Mouse (Mus musculus): ENCODE data around the gene Olfr92. TPM values are rescaled to one million over a fixed set of nuclear protein-coding genes. Genes with fewer than 3 reads are reported as not detected.
A peak's percentile ranks its signal among the peaks of the same experiment; 100 is the strongest.

Olfr92 gene
- polyA plus RNA-seq, 1 experiment = not detected

- TF ChIP-seq POLR2A (IDR thresholded peaks at IDR 0.05; ENCODE audit: extremely low read depth, insufficient read depth, low read length) (no peak), CTCF (IDR thresholded peaks at IDR 0.05; ENCODE audit: extremely low read depth, insufficient read depth, low read length) (no peak)
- Histone ChIP-seq H3K27ac (ENCODE audit: insufficient read depth, low read length) (no peak overlapping the region), H3K4me3 (ENCODE audit: insufficient read depth, low read length) (no peak overlapping the region), H3K4me1 (ENCODE audit: control insufficient read depth, insufficient read depth, low read length) (no peaks in the 10 kb centered on the region)
Observed at GRCm38 (mm10) chr17:37081659-37082058, 38.2 kb downstream of the Olfr92 start.

GRCm38 (mm10) chr17:37080119-37080518, 39.8 kb downstream of the Olfr92 start:
- H3K4me3 ChIP-seq (ENCODE audit: insufficient read depth, low read length) = no peak overlapping the region
- TF ChIP-seq POLR2A (IDR thresholded peaks at IDR 0.05; ENCODE audit: extremely low read depth, insufficient read depth, low read length) (no peak), CTCF (IDR thresholded peaks at IDR 0.05; ENCODE audit: extremely low read depth, insufficient read depth, low read length) (no peak)

GRCm38 (mm10) chr17:37078990-37079389, 40.9 kb downstream of the Olfr92 start:
- no peak for TF ChIP-seq CTCF (IDR thresholded peaks at IDR 0.05; ENCODE audit: extremely low read depth, insufficient read depth, low read length)
- TF ChIP-seq POLR2A (IDR thresholded peaks at IDR 0.05; ENCODE audit: extremely low read depth, insufficient read depth, low read length) = no peak
- H3K4me3 ChIP-seq (ENCODE audit: insufficient read depth, low read length) = no peak overlapping the region
- H3K4me1 ChIP-seq (ENCODE audit: control insufficient read depth, insufficient read depth, low read length) = no peaks in the 10 kb centered on the region
- H3K27ac ChIP-seq (ENCODE audit: insufficient read depth, low read length) = no peak overlapping the region

More at GRCm38 (mm10) chr17:37080119-37080518, 39.8 kb downstream of the Olfr92 start:
- no peak overlapping the region for H3K27ac ChIP-seq (ENCODE audit: insufficient read depth, low read length)
- H3K4me1 ChIP-seq (ENCODE audit: control insufficient read depth, insufficient read depth, low read length) = no peaks in the 10 kb centered on the region

GRCm38 (mm10) chr17:37078193-37078592, 41.7 kb downstream of the Olfr92 start:
- TF ChIP-seq POLR2A (IDR thresholded peaks at IDR 0.05; ENCODE audit: extremely low read depth, insufficient read depth, low read length) = no peak
- no peak for TF ChIP-seq CTCF (IDR thresholded peaks at IDR 0.05; ENCODE audit: extremely low read depth, insufficient read depth, low read length)
- no peak overlapping the region for H3K27ac ChIP-seq (ENCODE audit: insufficient read depth, low read length)
- no peak overlapping the region for H3K4me3 ChIP-seq (ENCODE audit: insufficient read depth, low read length)
- H3K4me1 ChIP-seq (ENCODE audit: control insufficient read depth, insufficient read depth, low read length) = peaks cover 5% of the 10 kb centered on the region

- no peak for TF ChIP-seq POLR2A (IDR thresholded peaks at IDR 0.05; ENCODE audit: extremely low read depth, insufficient read depth, low read length)
- Histone ChIP-seq H3K27ac (ENCODE audit: insufficient read depth, low read length) (no peak overlapping the region), H3K4me3 (ENCODE audit: insufficient read depth, low read length) (no peak overlapping the region), H3K4me1 (ENCODE audit: control insufficient read depth, insufficient read depth, low read length) (peaks cover 11% of the 10 kb centered on the region)
Observed at GRCm38 (mm10) chr17:37075766-37076165, 44.1 kb downstream of the Olfr92 start.

- no peak overlapping the region for H3K27ac ChIP-seq (ENCODE audit: insufficient read depth, low read length)
- TF ChIP-seq POLR2A (IDR thresholded peaks at IDR 0.05; ENCODE audit: extremely low read depth, insufficient read depth, low read length) = no peak
- TF ChIP-seq CTCF (IDR thresholded peaks at IDR 0.05; ENCODE audit: extremely low read depth, insufficient read depth, low read length) = no peak
- H3K4me3 ChIP-seq (ENCODE audit: insufficient read depth, low read length) = no peak overlapping the region
- peaks cover 11% of the 10 kb centered on the region for H3K4me1 ChIP-seq (ENCODE audit: control insufficient read depth, insufficient read depth, low read length)
Observed at GRCm38 (mm10) chr17:37075181-37075580, 44.7 kb downstream of the Olfr92 start.

GRCm38 (mm10) chr17:37072730-37073276, 47.1 kb downstream of the Olfr92 start:
- no peak for TF ChIP-seq POLR2A (IDR thresholded peaks at IDR 0.05; ENCODE audit: extremely low read depth, insufficient read depth, low read length)
- no peak for TF ChIP-seq CTCF (IDR thresholded peaks at IDR 0.05; ENCODE audit: extremely low read depth, insufficient read depth, low read length)
- Histone ChIP-seq H3K4me3 (ENCODE audit: insufficient read depth, low read length) (no peak overlapping the region), H3K27ac (ENCODE audit: insufficient read depth, low read length) (peak overlapping the region; percentile 74; the same call in 1 of the 2 replicates), H3K4me1 (ENCODE audit: control insufficient read depth, insufficient read depth, low read length) (peaks cover 22% of the 10 kb centered on the region)

- no peak overlapping the region for H3K4me3 ChIP-seq (ENCODE audit: insufficient read depth, low read length)
- TF ChIP-seq POLR2A (IDR thresholded peaks at IDR 0.05; ENCODE audit: extremely low read depth, insufficient read depth, low read length) (no peak), CTCF (IDR thresholded peaks at IDR 0.05; ENCODE audit: extremely low read depth, insufficient read depth, low read length) (no peak)
- H3K27ac ChIP-seq (ENCODE audit: insufficient read depth, low read length) = peak overlapping the region; percentile 74
- peaks cover 25% of the 10 kb centered on the region for H3K4me1 ChIP-seq (ENCODE audit: control insufficient read depth, insufficient read depth, low read length)
Observed at GRCm38 (mm10) chr17:37072080-37072729, 47.7 kb downstream of the Olfr92 start.

- Histone ChIP-seq H3K4me3 (ENCODE audit: insufficient read depth, low read length) (no peak overlapping the region), H3K27ac (ENCODE audit: insufficient read depth, low read length) (no peak overlapping the region), H3K4me1 (ENCODE audit: control insufficient read depth, insufficient read depth, low read length) (peaks cover 25% of the 10 kb centered on the region)
- TF ChIP-seq POLR2A (IDR thresholded peaks at IDR 0.05; ENCODE audit: extremely low read depth, insufficient read depth, low read length) = no peak
- no peak for TF ChIP-seq CTCF (IDR thresholded peaks at IDR 0.05; ENCODE audit: extremely low read depth, insufficient read depth, low read length)
Observed at GRCm38 (mm10) chr17:37070121-37070520, 49.8 kb downstream of the Olfr92 start.

- H3K4me1 ChIP-seq (ENCODE audit: control insufficient read depth, insufficient read depth, low read length) = peaks cover 27% of the 10 kb centered on the region
- no peak overlapping the region for H3K4me3 ChIP-seq (ENCODE audit: insufficient read depth, low read length)
- TF ChIP-seq POLR2A (IDR thresholded peaks at IDR 0.05; ENCODE audit: extremely low read depth, insufficient read depth, low read length) = no peak
- TF ChIP-seq CTCF (IDR thresholded peaks at IDR 0.05; ENCODE audit: extremely low read depth, insufficient read depth, low read length) = no peak
- H3K27ac ChIP-seq (ENCODE audit: insufficient read depth, low read length) = peak overlapping the region; percentile 78
Observed at GRCm38 (mm10) chr17:37067861-37068260, 52.0 kb downstream of the Olfr92 start.
